Mouse (Mus musculus): ENCODE data around the gene Ssxb6.
"Not testable (repeated sequence)": the region's sequence is repeated elsewhere in the genome, so short reads cannot be mapped to it uniquely, and the experiment has no call there.

The Ssxb6 gene

GRCm38 (mm10) chrX:8548155-8548554 lies at the start of gene Ssxb6:
TSS of gene Ssxb6 (minus strand) at chrX:8548255.
- not testable (repeated sequence) for DNase-seq (ENCODE audit: low read depth, low spot score)

- DNase-seq (ENCODE audit: low read depth, low spot score): not testable (repeated sequence)
Observed at GRCm38 (mm10) chrX:8591716-8592115, 43.7 kb upstream of the Ssxb6 start, which contains the start of gene Ssxb3. TSS of gene Ssxb3 (minus strand) at chrX:8591816.

GRCm38 (mm10) chrX:8524854-8525253 lies 23.2 kb downstream of the Ssxb6 start, which contains the start of gene Gm14459:
TSS of gene Gm14459 (minus strand) at chrX:8524954.
- DNase-seq (ENCODE audit: low read depth, low spot score): no peak
